Mouse (Mus musculus) ES-Bruce4 (cell line): ENCODE data around the gene Vipr2.

Experiments
- CTCF ChIP-seq: IDR thresholded peaks from one replicate; pipeline ENCODE4 v1.8.1; 2011; ENCODE audit warnings: low read depth, low read length
- EP300 ChIP-seq: IDR thresholded peaks from 2 replicates; pipeline ENCODE4 v1.6.1; 2011; ENCODE audit warnings: low read depth, low read length; ENCODE audit not compliant: insufficient read depth
- POLR2A ChIP-seq: IDR thresholded peaks from one replicate; pipeline ENCODE4 v1.8.1; 2011; ENCODE audit warnings: low read length; ENCODE audit not compliant: insufficient read depth

DNA sequence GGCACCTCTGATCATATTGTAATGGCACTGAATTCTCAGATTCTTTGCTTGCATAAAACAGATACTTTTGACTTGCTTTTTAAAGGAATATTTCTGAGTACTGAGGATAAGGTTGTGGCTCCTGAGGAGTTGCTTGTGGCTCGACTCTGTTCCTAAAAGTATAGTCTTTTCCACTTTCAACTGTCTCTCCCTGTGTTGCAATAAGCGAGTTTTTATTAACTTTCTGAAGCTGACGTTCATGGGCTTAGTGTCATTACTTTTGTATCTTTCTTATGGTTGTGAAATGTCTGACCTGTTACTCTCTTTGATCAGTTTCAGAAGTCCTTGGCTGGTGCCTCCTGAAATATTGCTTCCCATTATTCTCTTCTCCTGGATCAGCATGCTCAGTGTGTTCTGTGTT, 46.3 kb downstream of the Vipr2 start:
- no peak for TF ChIP-seq POLR2A
- TF ChIP-seq EP300: no peak
- TF ChIP-seq CTCF: no peak
